Mouse (Mus musculus) intestine, embryonic 16.5 days (tissue): ENCODE data around the gene Agfg1. TPM values are rescaled to one million over a fixed set of nuclear protein-coding genes. Genes with fewer than 3 reads are reported as not detected.

ENCODE experiments used
- ATAC-seq: fragments of 200-750 bp; cut with Nextera tagmentation; 2 replicates; pipeline ENCODE4 v1.8.0; 2017; ENCODE audit warnings: moderate TSS enrichment, moderate library complexity
- H3K27ac ChIP-seq: fragments of 300-500 bp; sonication (generic); 2 replicates; pipeline ENCODE4 v1.5.1; 2014; ENCODE audit warnings: mild to moderate bottlenecking, low read length
- H3K27me3 ChIP-seq: fragments of 300-500 bp; sonication (generic); replicated peaks from 2 replicates; pipeline ENCODE4 v1.6.1; 2014; ENCODE audit warnings: low read length, control low read depth, mixed read lengths; ENCODE audit not compliant: control insufficient read depth, insufficient read depth
- H3K36me3 ChIP-seq: fragments of 300-500 bp; sonication (generic); 2 replicates; pipeline ENCODE4 v1.6.1; 2014; ENCODE audit warnings: low read length, control low read depth; ENCODE audit not compliant: control insufficient read depth, insufficient read depth
- H3K4me1 ChIP-seq: fragments of 300-500 bp; sonication (generic); 2 replicates; pipeline ENCODE4 v1.6.1; 2014; ENCODE audit warnings: low read length, control low read depth, mixed read lengths; ENCODE audit not compliant: control insufficient read depth, insufficient read depth
- H3K4me2 ChIP-seq: fragments of 300-500 bp; sonication (generic); 2 replicates; pipeline ENCODE4 v1.6.1; 2014; ENCODE audit warnings: low read depth, low read length, control low read depth
- H3K4me3 ChIP-seq: fragments of 300-500 bp; sonication (generic); 2 replicates; pipeline ENCODE4 v1.5.1; 2014; ENCODE audit warnings: mild to moderate bottlenecking, low read length
- H3K9ac ChIP-seq: fragments of 300-500 bp; sonication (generic); 2 replicates; pipeline ENCODE4 v1.6.1; 2014; ENCODE audit warnings: low read depth, low read length
- H3K9me3 ChIP-seq: fragments of 300-500 bp; sonication (generic); 2 replicates; pipeline ENCODE4 v1.6.1; 2016; ENCODE audit warnings: low read length, control low read depth; ENCODE audit not compliant: control insufficient read depth
- WGBS: fragments of 180-500 bp; shearing (Covaris S2); extraction: QIAGEN DNeasy Blood & Tissue Kit; methylation state at CpG from one replicate; pipeline ENCODE4 v1.1.7; 2014; 5-methylcytosine and 5-hydroxymethylcytosine counted together
- polyA plus RNA-seq: library from polyadenylated mRNA; unstranded; fragments of >200 nt; fragmentation: Nextera tagmentation; extraction: Ambion mirVana; gene quantifications from 2 replicates; pipeline ENCODE4 v1.2.1, GENCODE M21; 2015

The Agfg1 gene
- polyA plus RNA-seq, 1 experiment from 2014 or later = 14.1 TPM

GRCm38 (mm10) chr1:82819366-82819765, 19.9 kb upstream of the Agfg1 start:
- no peaks in the 10 kb centered on the region for H3K27me3 ChIP-seq
- H3K4me3 ChIP-seq = no peak overlapping the region
- no peak overlapping the region for H3K4me2 ChIP-seq
- peaks cover 5% of the 10 kb centered on the region; the same call in 1 of the 2 replicates for H3K4me1 ChIP-seq
- 65% methylated on average over 10 of the region's 10 CpGs for WGBS
- H3K9me3 ChIP-seq = no peaks in the 10 kb centered on the region
- H3K36me3 ChIP-seq = no peaks in the 10 kb centered on the region
- ATAC-seq = no peak
- H3K9ac ChIP-seq = 0 out of 2 replicates have a peak overlapping the region, but pooled peaks have one; percentile 16
- H3K27ac ChIP-seq = no peak overlapping the region

DNA sequence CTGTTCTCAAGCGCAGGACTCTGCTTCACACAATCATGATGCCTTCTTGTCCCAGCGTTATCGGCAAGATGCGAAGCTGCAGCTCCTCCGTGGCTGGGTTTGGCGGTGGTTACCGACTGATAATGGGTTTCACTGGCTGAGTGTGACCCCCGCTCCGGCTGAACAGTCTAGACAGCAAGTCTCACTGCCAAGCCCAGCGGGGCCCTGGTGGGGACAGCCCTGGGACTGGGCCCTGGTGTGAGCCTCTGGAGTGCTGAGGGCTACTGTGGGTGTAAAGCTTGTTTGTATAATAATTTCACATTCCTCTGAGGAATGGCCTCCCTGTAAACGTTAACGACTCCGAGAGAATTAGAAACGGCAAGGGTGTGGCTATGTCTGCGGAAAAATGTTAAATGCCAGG, 19.1 kb upstream of the Agfg1 start:
- Histone ChIP-seq H3K4me3 (no peak overlapping the region), H3K9me3 (no peaks in the 10 kb centered on the region), H3K4me1 (peaks cover 5% of the 10 kb centered on the region; the same call in 1 of the 2 replicates), H3K27me3 (no peaks in the 10 kb centered on the region), H3K9ac (peak overlapping the region; percentile 47; the same call in 1 of the 2 replicates), H3K27ac (peak overlapping the region; percentile 71), H3K36me3 (no peaks in the 10 kb centered on the region), H3K4me2 (peak overlapping the region; percentile 41)
- WGBS = 39% methylated on average over 15 of the region's 15 CpGs
- peak; percentile 24; the same call in 1 of the 2 replicates for ATAC-seq

DNA sequence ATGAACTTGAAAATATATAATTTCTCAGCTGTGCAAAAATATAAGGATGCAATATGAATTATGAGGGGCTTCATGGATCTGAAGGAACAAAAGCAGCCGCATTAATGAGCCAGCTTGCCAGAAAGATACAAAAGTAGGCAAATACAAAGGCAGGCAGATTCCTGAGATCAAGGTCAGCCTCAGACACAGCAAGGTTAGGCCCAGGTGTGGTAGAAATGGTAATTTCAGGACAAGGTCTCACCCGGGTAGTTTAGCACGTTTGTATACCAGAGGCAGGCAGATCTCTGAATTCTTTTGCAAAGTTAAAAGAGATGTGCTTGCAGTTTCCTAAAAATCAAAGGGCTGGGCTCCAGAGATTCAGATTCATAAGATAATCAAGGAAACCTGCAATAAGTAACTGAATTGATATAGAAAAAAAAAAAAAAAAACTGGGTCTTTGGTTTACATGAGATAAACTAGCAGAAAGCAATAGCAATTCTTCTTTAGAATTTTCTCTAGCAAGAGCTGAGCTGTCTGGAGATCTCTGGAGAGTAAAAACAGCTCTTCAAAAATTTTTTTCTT, 18.6 kb upstream of the Agfg1 start:
- no peak overlapping the region for H3K4me2 ChIP-seq
- no peak overlapping the region for H3K9ac ChIP-seq
- H3K4me3 ChIP-seq = no peak overlapping the region
- H3K9me3 ChIP-seq = no peaks in the 10 kb centered on the region
- WGBS = 64% methylated on average over 3 of the region's 3 CpGs
- ATAC-seq = no peak
- H3K4me1 ChIP-seq = peaks cover 5% of the 10 kb centered on the region; the same call in 1 of the 2 replicates
- H3K27me3 ChIP-seq = no peaks in the 10 kb centered on the region
- peak overlapping the region; percentile 45; the same call in 1 of the 2 replicates for H3K27ac ChIP-seq
- H3K36me3 ChIP-seq = no peaks in the 10 kb centered on the region

GRCm38 (mm10) chr1:82821846-82822245, 17.4 kb upstream of the Agfg1 start:
- Histone ChIP-seq H3K36me3 (no peaks in the 10 kb centered on the region), H3K27me3 (no peaks in the 10 kb centered on the region), H3K4me2 (no peak overlapping the region), H3K9me3 (no peaks in the 10 kb centered on the region), H3K4me3 (no peak overlapping the region), H3K4me1 (peaks cover 5% of the 10 kb centered on the region; the same call in 1 of the 2 replicates), H3K27ac (no peak overlapping the region), H3K9ac (no peak overlapping the region)
- 86% methylated on average over 3 of the region's 3 CpGs for WGBS
- no peak for ATAC-seq

DNA sequence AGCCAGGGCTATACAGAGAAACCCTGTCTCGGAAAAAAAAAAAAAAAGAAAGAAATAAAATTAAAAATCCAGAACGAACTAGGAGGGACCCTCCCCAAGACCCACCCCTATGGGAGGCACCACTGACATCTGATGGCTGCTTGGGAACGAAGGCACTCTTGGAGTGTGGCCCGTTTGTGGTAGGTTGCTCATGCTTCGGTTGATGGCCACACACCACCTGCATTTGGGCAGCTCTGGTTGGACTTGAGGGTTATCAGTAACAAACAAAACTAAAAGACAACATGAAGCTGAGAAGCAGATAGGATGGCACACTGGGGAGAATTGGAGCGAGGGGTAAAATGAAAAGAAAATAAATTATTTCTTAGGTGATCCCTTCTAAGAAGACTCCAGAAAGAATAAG, 15.1 kb upstream of the Agfg1 start:
- no peak overlapping the region for H3K4me2 ChIP-seq
- H3K9me3 ChIP-seq = no peaks in the 10 kb centered on the region
- H3K4me3 ChIP-seq = no peak overlapping the region
- 77% methylated on average over 6 of the region's 6 CpGs for WGBS
- no peak overlapping the region for H3K27ac ChIP-seq
- peaks cover 3% of the 10 kb centered on the region; the same call in 1 of the 2 replicates for H3K4me1 ChIP-seq
- no peak overlapping the region for H3K9ac ChIP-seq
- ATAC-seq = no peak
- H3K36me3 ChIP-seq = no peaks in the 10 kb centered on the region
- no peaks in the 10 kb centered on the region for H3K27me3 ChIP-seq

- H3K36me3 ChIP-seq = no peaks in the 10 kb centered on the region
- H3K4me2 ChIP-seq = no peak overlapping the region
- H3K9ac ChIP-seq = no peak overlapping the region
- H3K27ac ChIP-seq = no peak overlapping the region
- no peaks in the 10 kb centered on the region for H3K9me3 ChIP-seq
- H3K27me3 ChIP-seq = no peaks in the 10 kb centered on the region
- ATAC-seq = peak; percentile 62
- H3K4me3 ChIP-seq = no peak overlapping the region
- 82% methylated on average over 2 of the region's 2 CpGs for WGBS
- no peaks in the 10 kb centered on the region; the same call in 1 of the 2 replicates for H3K4me1 ChIP-seq
Observed at GRCm38 (mm10) chr1:82825256-82825655, 14.0 kb upstream of the Agfg1 start.

GRCm38 (mm10) chr1:82825783-82826182, 13.5 kb upstream of the Agfg1 start:
- no peaks in the 10 kb centered on the region for H3K9me3 ChIP-seq
- no peak overlapping the region for H3K27ac ChIP-seq
- no peak overlapping the region for H3K9ac ChIP-seq
- 90% methylated on average over 7 of the region's 7 CpGs for WGBS
- H3K4me2 ChIP-seq = no peak overlapping the region
- no peaks in the 10 kb centered on the region for H3K36me3 ChIP-seq
- no peaks in the 10 kb centered on the region for H3K4me1 ChIP-seq
- ATAC-seq = no peak
- no peak overlapping the region for H3K4me3 ChIP-seq
- H3K27me3 ChIP-seq = no peaks in the 10 kb centered on the region

- peak; percentile 63 for ATAC-seq
- H3K4me3 ChIP-seq = no peak overlapping the region
- WGBS = 20% methylated on average over 5 of the region's 5 CpGs
- H3K27ac ChIP-seq = no peak overlapping the region
- H3K9ac ChIP-seq = no peak overlapping the region
- H3K36me3 ChIP-seq = no peaks in the 10 kb centered on the region
- peaks cover 4% of the 10 kb centered on the region; the same call in 1 of the 2 replicates for H3K4me1 ChIP-seq
- no peaks in the 10 kb centered on the region for H3K27me3 ChIP-seq
- no peak overlapping the region for H3K4me2 ChIP-seq
- H3K9me3 ChIP-seq = no peaks in the 10 kb centered on the region
Observed at GRCm38 (mm10) chr1:82826911-82827310, 12.4 kb upstream of the Agfg1 start.

- Histone ChIP-seq H3K9me3 (no peaks in the 10 kb centered on the region), H3K4me3 (no peak overlapping the region), H3K27ac (no peak overlapping the region), H3K27me3 (no peaks in the 10 kb centered on the region), H3K4me2 (no peak overlapping the region), H3K9ac (no peak overlapping the region), H3K36me3 (no peaks in the 10 kb centered on the region), H3K4me1 (peaks cover 5% of the 10 kb centered on the region; the same call in 1 of the 2 replicates)
- ATAC-seq = no peak
- 92% methylated on average over 1 of the region's 1 CpGs for WGBS
Observed at GRCm38 (mm10) chr1:82830771-82831170, 8.5 kb upstream of the Agfg1 start.
